Mouse (Mus musculus) embryonic fibroblast, embryonic 13.5 days (primary cell): ENCODE results near the gene Slc25a36.

Experiments
- CTCF ChIP-seq: IDR thresholded peaks from 2 replicates; pipeline ENCODE4 v1.5.1; 2011; ENCODE audit warnings: mild to moderate bottlenecking, control low read depth, low read length, moderate library complexity, borderline replicate concordance; ENCODE audit not compliant: insufficient read depth
- POLR2A ChIP-seq: IDR thresholded peaks from 2 replicates; pipeline ENCODE4 v1.6.1; 2011; ENCODE audit warnings: low read depth, mild to moderate bottlenecking, control low read depth, low read length, moderate library complexity

GRCm38 (mm10) chr9:97153006-97153405 lies 42.0 kb upstream of the Slc25a36 start:
- TF ChIP-seq CTCF (no peak), POLR2A (no peak)
